Mouse (Mus musculus) layer of hippocampus, adult 2 months (tissue): ENCODE data around the gene Cdh23. TPM values are rescaled to one million over a fixed set of nuclear protein-coding genes. Genes with fewer than 3 reads are reported as not detected.
A peak's percentile ranks its signal among the peaks of the same experiment; 100 is the strongest.

Experiments
- DNase-seq, 2 experiments: peaks; one replicate each; pipeline ENCODE4 v3.0.0; 2022; ENCODE audit warnings: low spot score in 2 of 2
- H3K27ac ChIP-seq: fragments of 200-600 bp; 2 replicates; pipeline ENCODE4 v1.8.1; 2022
- H3K4me3 ChIP-seq: fragments of 200-600 bp; 2 replicates; pipeline ENCODE4 v1.8.1; 2022; ENCODE audit warnings: mild to moderate bottlenecking
- CTCF ChIP-seq: fragments of 200-600 bp; conservative IDR thresholded peaks from 2 replicates; pipeline ENCODE4 v1.8.1; 2022; ENCODE audit warnings: antibody characterized with exemption, mild to moderate bottlenecking, moderate library complexity
- total RNA-seq, 2 experiments: library from RNA; stranded (reverse); gene quantifications; 2 replicates each; pipeline ENCODE4 v1.2.3; 2021

The Cdh23 gene
- total RNA-seq, 2 experiments from 2014 or later: 2.7 to 2.9 TPM

DNA sequence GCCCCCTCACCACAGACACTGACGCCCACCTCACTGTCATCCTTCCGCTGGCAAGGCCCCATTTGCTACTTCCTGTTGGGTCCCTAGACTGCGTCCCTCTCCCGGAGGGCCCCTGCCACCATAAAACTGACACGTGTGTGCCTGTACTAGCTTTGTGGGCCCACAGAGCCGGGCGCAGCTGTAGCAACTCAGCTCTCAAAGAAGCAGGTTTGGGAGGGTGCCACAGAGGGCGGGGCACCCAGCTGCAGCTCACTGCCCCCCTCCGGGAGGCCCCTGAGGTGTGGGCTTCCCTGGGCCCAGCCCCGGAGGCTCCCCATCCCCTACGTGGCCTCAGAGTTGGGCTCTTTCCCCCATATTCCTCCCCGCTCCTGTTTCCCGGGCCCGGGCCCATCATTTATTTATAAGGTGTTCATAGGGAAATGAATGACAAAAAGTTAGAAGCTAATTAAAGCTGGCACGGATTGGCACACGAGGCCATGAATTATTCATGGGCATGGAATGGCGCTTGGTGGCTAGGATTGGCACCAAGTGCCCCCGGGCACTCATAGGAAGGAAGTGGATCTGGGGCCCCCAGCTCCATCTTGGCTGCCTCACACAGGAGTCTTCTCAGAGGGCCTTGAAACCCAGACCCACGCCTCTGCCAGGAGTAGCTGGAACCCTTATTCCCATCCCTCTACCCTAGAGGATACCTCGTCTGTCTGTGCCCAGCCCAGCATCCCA, 4.5 kb downstream of the Cdh23 start:
- Histone ChIP-seq H3K27ac (no peak overlapping the region), H3K4me3 (no peak overlapping the region)
- TF ChIP-seq CTCF: no peak
- no peak for DNase-seq

DNA sequence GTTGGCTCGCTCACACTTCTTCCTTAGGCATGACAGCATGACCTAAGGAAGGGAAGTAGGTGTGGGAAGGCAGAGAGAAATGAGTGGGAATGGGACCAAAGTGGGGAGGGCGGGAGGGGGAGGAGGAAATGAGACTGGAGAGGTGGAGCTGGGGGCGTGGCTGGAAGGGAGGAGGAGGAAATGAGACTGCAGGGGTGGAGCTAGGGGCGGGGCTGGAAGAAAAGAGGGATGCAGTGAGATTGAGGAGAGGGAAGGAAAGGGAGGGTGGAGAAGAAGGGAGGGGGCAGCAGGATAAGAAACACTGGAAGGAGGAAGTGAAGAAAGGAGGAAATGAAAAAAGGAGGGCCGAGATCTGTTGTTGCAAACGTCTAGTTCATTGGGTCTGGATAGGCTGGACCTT, 5.3 kb downstream of the Cdh23 start:
- DNase-seq: no peak
- Histone ChIP-seq H3K4me3 (no peak overlapping the region), H3K27ac (no peak overlapping the region)
- no peak for TF ChIP-seq CTCF

DNA sequence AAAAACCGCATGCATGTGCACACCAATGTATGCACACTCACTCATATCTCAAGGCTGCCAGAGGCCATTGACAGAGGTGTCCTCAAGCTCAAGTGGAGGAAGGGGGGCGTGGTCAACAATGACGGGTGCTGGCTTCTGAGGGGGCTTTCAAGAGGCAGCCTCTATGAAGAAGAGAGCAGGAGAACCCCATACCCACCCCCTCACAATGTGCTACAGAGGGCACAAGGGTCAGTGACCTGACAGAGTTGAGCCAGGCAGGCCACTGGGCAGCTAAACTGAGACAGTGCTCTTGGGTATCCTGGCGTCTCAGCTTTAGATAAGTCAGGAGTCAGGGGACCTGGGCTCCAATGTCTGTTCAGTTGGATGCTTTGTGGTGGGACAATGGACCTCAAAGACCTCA, 6.9 kb downstream of the Cdh23 start:
- Histone ChIP-seq H3K27ac (no peak overlapping the region), H3K4me3 (no peak overlapping the region)
- no peak for TF ChIP-seq CTCF
- DNase-seq: no peak

DNA sequence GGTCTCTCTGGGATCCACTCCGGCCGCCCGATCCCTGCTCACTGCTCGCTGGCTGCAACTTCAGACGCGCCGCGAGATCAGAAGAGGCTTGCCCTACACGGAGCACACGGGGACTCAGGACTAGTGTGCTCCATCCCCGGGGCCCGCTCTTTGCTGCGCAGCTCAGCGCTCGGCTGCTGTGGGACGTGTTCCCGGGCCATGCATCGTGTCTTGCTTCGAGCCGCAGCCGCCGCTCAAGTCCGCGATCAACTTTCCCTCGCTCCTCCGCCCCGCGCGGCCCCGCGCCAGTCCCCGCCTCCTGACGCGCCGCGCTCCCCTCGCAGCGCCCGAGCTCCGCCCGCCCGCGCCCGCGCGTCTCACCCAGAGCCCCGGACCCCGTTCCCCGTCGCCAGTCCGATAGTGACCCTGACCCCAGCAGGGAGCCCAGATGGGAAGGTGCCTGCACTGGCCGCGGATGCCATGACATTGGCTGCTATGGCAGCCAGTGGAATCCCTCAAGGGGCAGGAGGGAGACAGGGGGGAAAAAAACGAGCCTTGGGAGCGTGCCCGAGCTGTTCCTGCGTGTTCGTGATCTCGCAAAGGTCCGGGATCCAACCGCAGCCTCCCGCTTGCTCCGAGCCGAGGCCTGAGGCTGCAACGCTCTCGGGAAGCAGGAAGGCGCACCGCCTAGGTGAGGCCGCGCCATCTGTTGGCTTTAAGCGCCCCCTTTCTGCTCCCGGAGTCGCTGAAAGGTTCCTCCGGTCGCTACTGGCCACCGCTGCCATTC, 9.1 kb downstream of the Cdh23 start:
- TF ChIP-seq CTCF: peak; percentile 81
- Histone ChIP-seq H3K4me3 (peak overlapping the region; percentile 64), H3K27ac (peak overlapping the region; percentile 85)
- DNase-seq: peak; percentile 34 to 55

DNA sequence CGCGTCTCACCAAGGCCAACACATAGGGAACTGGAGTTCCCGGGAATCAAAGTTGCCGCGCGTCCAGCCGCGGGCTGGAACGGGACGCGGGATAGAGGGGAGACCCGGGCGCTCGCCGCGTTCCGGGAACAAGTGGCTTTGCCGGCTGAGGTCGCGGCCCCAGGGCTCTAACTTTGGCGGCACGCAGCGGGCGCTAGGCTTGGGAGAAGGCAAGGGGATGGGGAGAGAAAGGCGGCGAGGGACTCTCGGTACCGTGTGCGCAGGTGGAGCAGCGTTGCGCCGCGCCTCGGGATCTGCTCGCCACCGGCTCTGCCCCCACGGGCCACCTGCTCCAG, 9.7 kb downstream of the Cdh23 start:
- Histone ChIP-seq H3K27ac (no peak overlapping the region), H3K4me3 (peak overlapping the region; percentile 64)
- no peak for TF ChIP-seq CTCF
- no peak for DNase-seq

DNA sequence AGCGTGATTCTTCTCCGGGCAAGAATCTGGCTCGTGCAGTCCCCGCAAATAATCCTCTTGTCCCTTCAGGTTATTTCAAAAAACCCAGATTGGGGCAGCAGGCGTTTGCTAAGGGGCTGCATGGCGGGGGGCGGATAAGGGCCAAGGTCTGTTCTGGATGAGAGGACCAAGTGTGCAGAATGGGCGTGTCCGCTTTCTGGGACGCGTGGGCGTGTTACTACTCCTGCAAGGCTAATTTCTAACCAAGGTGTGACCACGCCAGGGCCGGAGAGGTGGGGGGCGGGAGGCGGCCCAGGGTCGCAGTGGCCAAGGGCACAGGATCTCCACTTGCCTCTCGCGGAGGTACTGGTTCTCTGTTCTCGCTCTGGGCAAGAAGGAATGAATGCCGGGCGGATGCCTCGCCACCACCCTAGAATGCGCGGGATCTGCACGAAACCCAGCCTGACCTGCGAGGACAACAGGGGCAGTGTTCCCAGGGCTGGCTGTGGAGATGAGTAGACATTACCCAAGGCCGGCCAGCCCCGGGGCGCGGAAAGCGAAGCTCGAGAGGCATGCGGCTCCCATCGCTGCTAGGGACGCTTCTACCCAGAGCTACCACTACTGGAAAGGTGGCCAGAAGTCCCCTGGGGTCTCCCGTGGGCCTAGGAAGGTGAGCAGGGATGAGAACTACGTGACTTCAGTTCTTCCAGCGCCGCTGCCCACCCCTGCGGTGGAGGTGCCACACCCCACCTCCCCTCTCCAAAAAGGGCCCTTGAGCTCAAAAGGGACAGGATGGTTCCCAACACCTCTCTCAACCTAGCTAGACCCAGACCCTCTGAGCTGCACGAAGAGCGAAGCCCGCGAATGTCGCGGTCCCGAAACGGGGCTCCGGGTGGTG, 10.3 kb downstream of the Cdh23 start:
- no peak overlapping the region for H3K27ac ChIP-seq
- TF ChIP-seq CTCF: no peak
- H3K4me3 ChIP-seq: peak overlapping the region; percentile 64
- DNase-seq: no peak

DNA sequence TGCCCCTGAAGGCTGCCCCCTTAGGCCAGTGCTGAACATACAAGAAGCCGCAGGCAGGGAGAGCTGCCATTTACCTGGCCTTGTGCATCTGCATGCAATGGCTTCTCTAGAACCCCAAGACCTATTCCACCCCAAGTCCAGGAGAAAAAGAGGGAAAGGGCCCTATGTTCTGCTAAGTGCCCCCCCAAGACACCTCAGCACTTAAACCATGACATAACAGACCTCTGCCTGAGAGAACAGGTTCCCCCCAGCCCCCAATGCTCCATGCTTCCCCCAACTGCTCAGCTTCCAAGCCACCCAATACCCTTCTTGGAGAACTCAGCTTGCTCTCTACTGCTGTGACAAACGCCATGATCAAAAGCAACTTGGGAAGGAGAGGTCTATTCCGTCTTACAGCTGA, 17.4 kb downstream of the Cdh23 start:
- TF ChIP-seq CTCF: no peak
- no peak overlapping the region for H3K27ac ChIP-seq
- no peak for DNase-seq
- H3K4me3 ChIP-seq: no peak overlapping the region

DNA sequence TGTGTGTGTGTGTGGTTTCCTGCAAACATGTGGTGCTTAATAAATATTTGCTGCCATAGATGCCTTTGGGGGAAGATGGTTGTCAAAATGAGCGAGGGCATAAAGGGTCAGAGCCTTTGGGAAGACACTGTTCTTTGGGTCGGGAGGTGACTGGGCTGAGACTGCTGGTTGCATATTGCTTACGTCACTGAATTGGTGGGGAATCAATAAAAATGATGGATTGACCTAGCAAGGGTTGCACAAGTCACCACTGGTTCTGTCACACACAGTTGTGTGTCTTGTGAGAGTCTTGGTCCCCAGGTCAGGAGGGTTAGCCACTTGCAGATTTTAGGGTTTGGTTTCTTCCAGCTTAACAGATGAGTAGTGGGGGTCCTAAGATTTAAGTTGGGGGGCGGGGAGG, 19.0 kb downstream of the Cdh23 start:
- H3K4me3 ChIP-seq: no peak overlapping the region
- no peak for TF ChIP-seq CTCF
- H3K27ac ChIP-seq: no peak overlapping the region
- no peak for DNase-seq

DNA sequence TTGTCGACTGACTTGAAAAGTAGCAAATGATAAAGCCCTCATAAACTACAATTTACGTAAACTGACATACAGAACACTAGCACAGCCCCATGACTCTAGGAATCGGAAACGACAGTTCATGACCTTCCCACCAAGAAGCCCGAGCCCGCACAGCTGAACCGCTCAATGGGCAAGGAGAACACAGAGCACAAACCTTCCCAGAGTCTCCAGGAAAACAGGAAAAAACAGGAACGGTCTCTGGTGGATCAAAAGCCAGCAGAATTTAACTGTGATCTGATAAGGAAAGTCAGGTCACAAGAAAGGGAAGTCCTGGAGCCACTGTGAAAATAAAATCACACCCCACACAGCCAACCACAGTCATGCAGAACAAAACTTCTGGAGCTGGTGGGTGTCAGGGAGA, 26.1 kb downstream of the Cdh23 start:
- H3K4me3 ChIP-seq: no peak overlapping the region
- DNase-seq: no peak
- no peak overlapping the region for H3K27ac ChIP-seq
- no peak for TF ChIP-seq CTCF

DNA sequence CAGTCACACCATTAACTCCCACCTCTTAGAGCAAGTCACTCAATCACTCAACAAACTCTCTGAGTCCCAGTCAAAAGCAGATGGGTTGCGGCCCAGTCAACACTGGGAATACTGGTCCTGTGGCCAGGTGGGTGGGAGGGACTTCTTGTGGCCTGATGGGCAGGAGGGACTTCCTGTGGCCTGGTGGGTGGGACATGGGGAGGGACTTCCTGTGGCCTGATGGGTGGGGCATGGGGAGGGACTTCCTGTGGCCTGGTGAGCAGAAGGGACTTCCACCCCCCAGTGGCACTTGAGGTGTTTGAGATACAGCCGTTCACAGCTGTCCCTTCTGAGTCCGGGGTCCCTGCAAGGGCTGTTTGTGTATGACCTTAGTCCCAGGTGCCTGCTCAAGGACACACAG, 27.7 kb downstream of the Cdh23 start:
- Histone ChIP-seq H3K4me3 (no peak overlapping the region), H3K27ac (no peak overlapping the region)
- no peak for DNase-seq
- no peak for TF ChIP-seq CTCF

DNA sequence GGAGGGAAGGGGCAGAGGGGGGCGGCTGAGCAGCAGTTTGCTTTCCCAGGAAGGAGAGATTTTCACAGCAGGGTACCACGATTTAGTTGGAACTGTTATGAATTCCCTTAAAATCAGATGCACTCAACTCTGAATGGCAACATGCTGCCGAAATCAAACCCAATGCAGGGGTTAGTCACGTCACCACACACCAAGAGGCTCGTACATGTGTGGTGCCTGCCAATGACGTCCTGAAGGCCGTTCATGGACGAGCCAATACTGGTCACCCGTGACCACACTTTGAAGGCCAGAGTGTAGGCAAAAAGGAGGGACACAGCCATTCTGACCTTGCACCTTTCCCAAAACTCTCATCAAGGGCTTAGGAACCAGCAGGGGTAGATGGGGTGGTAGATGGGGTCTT, 35.3 kb downstream of the Cdh23 start:
- no peak for DNase-seq
- TF ChIP-seq CTCF: no peak
- Histone ChIP-seq H3K4me3 (no peak overlapping the region), H3K27ac (no peak overlapping the region)

DNA sequence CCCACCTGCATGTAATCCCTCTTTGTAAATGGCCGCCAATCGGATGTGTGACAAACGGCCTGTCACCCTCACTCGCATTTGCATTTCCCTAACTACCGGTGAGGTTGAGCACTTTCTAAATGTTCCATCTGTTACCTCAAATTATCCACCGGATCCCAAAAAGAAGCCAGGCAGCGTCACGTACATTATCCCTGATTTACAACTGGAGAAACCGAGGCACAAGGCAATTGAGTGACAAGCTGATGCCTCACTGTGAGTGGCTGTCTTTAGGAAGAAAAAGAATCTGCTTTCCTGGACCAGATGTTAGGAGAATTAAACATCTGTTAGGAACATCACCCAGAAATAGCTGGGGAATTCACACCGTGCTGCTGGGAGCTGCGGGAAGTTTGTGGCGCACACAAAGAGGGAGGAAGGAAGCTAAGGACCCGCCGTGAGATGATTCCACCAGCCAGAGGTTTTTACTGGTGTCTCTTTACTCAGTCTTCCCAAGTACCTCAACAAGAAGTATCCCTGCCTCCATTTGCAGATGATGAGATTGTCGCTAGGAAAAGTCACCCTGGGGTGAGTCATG, 36.8 kb downstream of the Cdh23 start:
- H3K27ac ChIP-seq: no peak overlapping the region
- DNase-seq: no peak
- TF ChIP-seq CTCF: no peak
- H3K4me3 ChIP-seq: no peak overlapping the region

DNA sequence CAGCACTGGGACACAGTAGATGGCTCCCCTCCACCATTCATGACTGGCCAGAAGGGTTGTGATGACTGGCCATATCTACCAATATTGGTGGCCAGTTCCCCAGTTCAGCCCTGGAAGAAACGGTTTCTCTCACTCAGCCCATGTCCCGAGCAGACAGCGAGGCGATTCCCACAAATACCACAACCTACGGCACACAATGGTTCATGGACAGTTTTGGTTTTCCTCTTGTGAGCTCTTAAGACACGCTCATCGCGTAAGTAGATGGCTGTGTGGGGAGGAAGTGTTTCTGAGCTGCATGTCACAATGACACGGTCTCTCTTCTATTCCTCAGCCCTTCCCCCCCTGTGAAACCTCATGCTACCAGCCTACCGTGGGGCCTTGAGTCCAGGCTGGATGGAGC, 38.1 kb downstream of the Cdh23 start:
- no peak for TF ChIP-seq CTCF
- Histone ChIP-seq H3K27ac (no peak overlapping the region), H3K4me3 (no peak overlapping the region)
- no peak for DNase-seq
